Mouse (Mus musculus) CH12.LX (cell line): ENCODE measurements around the gene Gm49387.

ENCODE experiments used
- CHD1 ChIP-seq: IDR thresholded peaks from 2 replicates; pipeline ENCODE4 v1.6.1; 2012; ENCODE audit warnings: low read depth, low read length, improper control_type of control experiment, inconsistent platforms
- CTCF ChIP-seq, 2 experiments: IDR thresholded peaks in 1 of 2; conservative IDR thresholded peaks in 1 of 2; 2 replicates each; pipeline ENCODE4 v1.5.1; 2011 to 2012; ENCODE audit warnings: low read depth in 2 of 2, low read length in 2 of 2, improper control_type of control experiment in 1 of 2, inconsistent platforms in 1 of 2, mild to moderate bottlenecking in 1 of 2, moderate library complexity in 1 of 2
- EP300 ChIP-seq: IDR thresholded peaks from 2 replicates; pipeline ENCODE4 v1.6.1; 2011; ENCODE audit warnings: low read length, improper control_type of control experiment
- SMC3 ChIP-seq: IDR thresholded peaks from 2 replicates; pipeline ENCODE4 v1.6.1; 2011; ENCODE audit warnings: low read depth, low read length, improper control_type of control experiment
- USF1 ChIP-seq: IDR thresholded peaks from 2 replicates; pipeline ENCODE4 v1.6.1; 2014; ENCODE audit warnings: low read depth, mild to moderate bottlenecking, inconsistent platforms, low read length, improper control_type of control experiment

DNA sequence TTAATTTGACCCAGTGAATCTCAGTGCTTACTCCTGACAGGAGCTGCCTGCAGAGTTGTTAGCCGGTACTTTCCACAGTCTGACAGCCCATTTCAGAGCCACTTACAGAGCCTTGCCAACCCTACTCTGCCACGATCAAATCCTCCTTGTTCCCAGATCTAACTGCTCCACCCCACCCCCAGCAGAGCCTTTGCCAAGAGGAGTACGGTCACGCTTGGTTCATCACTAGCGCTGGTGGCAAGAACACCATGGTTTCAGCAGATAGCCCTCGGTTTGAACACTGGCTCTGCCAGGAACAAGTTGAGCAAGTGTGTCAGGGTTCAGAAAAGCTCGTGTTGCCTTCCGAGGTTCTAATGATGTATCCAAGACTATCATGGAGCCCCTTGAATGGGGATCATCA is 54.2 kb downstream of the Gm49387 start:
- TF ChIP-seq EP300 = no peak
- no peak for TF ChIP-seq SMC3
- no peak for TF ChIP-seq USF1
- TF ChIP-seq CTCF (conservative IDR thresholded peaks at IDR 0.05 in 1 of 2, IDR thresholded peaks at IDR 0.05 in 1 of 2; ENCODE audit: low read depth in 2 of 2, low read length in 2 of 2) = no peak
- TF ChIP-seq CHD1 = no peak
